Mouse (Mus musculus) naive thymus-derived CD4-positive, alpha-beta T cell, adult 2 months (primary cell): Measurements from ENCODE around the gene Dnpep.

Experiments
- DNase-seq: peaks from one replicate; pipeline ENCODE4 v3.0.0-alpha.2; 2011; ENCODE audit warnings: low read depth

The Dnpep gene

GRCm38 (mm10) chr1:75327461-75327860, 9.7 kb upstream of the Dnpep start:
- no peak for DNase-seq

- no peak for DNase-seq
These were observed 1.4 kb upstream of the Dnpep start for GRCm38 (mm10) chr1:75319166-75319565.

GRCm38 (mm10) chr1:75318736-75319135, 946 bp upstream of the Dnpep start:
- no peak for DNase-seq

GRCm38 (mm10) chr1:75318301-75318700, 511 bp upstream of the Dnpep start:
- no peak for DNase-seq

DNA sequence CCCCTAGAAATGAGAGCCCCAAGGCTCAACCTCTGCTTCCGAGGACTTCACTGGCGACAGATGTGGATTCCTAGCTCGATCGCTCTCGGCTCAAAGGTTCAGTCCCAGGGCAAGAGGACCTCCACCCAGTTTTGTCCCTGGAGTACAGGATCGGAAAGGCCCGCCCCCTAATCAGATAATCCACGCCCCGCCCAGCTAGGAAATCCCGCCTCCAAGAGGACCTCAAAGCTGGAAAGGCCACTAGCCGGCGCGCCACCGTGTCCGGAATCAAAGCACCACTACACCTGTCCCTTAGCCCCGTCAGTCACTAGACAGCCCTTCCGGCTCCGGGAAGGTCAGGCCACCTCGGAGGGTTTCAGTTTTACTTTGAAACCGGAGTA, 939 bp downstream of the Dnpep start:
- DNase-seq, result no peak

DNA sequence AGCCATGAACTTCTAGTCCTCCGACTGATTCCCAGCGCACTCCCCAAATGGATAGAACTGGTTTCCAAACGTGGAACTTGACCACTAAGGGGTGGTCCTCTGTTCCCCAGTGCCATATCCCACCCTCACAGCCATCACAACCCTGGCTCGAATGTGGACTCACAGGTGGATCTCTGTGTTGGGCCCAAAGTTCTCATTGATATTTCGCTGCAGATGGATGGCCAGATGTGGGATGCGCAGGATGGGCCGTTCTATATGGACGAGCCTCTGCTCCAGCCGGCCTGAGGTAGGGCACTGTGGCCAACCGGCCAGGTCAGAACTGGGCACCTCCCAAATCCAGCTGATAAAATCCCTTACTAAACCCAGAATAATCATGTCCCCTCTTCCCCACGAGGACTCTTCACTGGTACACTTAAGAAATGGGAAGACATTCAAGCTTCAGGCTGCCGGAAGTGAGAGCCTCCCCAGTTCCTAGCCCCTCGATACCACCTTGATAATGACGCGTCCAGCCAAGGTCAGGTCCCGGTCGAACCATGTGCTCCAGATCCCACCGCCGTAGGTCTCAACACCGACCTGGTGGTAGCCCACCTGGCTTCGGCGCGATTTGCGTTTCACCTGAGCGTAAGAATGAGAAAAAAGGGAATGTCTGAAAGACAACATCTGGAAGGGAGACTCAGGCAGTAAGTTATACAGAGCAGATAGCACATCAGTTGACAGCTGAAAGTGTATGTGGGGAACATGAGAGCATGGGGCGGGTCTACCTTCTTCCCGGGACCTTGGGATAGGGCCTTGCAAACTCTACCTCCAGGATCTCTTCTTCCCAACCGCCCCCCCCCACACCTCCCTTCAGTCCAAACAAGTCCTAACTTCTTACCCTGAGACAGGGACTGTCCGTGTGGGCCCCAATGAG, 2.1 kb downstream of the Dnpep start:
- DNase-seq, result peak; percentile 24

DNA sequence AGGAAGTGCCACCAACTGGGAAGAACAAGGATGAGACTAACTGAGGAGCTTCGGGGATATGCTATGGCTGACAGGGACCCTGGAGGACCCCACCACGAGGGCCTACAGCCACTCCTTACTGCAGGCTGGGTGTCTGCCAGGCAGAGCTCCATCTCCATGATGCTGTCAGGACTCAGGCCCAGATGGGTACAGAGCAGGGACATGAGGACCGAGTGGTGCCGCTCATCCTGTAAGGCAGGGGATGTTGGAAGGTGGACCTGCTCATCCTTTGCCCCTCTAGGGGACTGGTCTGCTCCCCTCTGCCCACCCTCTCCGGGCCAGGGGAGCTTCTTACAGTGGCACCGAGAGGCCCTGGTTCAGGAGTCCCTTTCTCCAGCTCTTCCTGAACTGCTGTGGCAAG, 2.8 kb downstream of the Dnpep start:
- DNase-seq, result no peak

- no peak for DNase-seq
These were observed 6.1 kb downstream of the Dnpep start for GRCm38 (mm10) chr1:75311694-75312093.

DNA sequence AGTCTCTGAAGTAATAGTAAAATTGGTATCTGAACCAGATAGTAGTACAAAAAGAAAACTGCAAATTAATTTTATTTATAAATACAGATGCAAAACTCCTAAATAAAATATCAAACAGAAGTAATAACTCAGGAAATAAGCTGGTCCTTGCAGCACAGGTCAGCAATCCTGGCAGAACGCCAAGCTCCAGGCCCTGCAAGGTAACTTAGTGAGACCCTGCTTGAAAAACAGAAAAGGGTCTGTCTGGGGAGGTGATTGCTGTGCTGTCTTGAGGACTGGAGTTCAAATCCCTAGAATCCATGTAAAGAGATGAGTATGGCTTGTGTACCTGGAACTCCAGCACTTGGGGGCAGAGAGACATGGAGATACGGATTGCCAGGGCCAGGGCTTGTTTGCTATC, 13.1 kb downstream of the Dnpep start:
- no peak for DNase-seq

- no peak for DNase-seq
These were observed 23.5 kb downstream of the Dnpep start for GRCm38 (mm10) chr1:75294294-75294693.

- DNase-seq, result no peak
These were observed 24.5 kb downstream of the Dnpep start for GRCm38 (mm10) chr1:75293331-75293701.

DNA sequence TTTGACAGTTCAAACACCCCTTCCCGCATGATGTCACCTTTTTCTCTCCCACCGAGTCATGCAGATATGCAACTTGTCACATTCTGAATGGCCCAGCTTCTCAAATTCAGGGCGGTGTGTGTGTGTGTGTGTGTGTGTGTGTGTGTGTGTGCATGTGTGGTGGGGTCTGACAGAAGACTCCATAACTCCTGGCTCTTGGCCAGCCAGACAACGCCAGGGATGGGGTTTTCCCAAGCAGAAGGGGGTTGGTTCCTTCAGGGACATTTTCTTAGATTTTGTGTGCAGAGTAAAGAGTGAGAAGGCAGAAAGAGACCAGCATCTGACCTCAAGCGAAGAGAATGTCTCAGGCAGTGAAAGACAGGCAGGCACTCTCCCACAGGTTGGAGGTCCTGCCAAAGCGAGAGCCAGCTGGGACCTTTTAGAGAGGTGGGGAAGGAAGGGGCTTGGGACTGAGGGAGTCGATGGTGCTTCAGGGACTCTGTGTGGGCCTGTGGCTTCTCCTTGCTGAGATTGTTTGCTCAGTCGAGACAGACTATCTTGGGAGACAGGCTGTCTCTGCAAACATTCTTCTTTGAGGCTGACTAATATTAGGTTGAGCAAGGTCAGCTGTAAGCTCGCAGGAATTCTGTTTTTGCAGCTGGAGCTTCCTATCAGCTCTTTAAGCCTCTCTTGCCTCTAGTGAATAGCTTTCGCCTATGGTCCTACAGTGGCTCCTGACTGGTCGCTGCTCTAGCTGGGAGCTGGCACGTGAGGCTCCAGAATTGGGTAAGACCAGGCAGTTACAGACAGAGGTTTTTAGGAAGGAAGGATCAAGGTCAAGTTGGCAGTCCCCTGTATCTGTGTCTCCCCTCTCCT, 25.1 kb downstream of the Dnpep start:
- DNase-seq, result no peak

- no peak for DNase-seq
These were observed 26.5 kb downstream of the Dnpep start for GRCm38 (mm10) chr1:75291321-75291720.

GRCm38 (mm10) chr1:75290582-75290981, 27.2 kb downstream of the Dnpep start:
- peak; percentile 26 for DNase-seq

DNA sequence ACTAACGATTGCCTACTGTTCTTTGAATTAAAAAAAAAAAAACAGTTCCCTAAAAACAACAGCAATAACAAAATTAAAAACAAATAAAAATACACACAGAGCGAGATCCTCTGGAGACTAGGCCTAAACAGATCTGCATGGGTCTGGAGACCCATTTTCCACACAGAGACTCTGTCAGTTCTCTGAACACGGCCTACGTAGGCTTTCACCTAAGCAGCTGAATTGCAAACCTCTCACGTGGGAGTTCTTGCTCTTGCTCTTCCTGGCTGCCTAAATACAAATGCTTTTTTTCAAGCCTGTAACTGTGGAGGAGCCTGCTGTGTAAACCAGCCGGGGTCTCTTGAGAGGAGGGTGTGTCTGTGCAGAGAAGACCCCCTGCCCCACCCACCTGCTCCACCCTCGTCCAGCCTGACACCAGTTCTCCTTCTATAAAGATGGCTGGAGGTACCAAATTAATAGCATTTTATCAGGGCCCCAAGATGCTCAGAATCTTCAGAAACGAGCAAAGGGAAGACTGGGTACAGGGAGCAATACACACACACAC, 27.8 kb downstream of the Dnpep start:
- no peak for DNase-seq

- no peak for DNase-seq
These were observed 28.4 kb downstream of the Dnpep start for GRCm38 (mm10) chr1:75289376-75289775.

GRCm38 (mm10) chr1:75284911-75285310, 32.9 kb downstream of the Dnpep start:
- no peak for DNase-seq

GRCm38 (mm10) chr1:75283017-75283416, 34.8 kb downstream of the Dnpep start:
- DNase-seq, result no peak

DNA sequence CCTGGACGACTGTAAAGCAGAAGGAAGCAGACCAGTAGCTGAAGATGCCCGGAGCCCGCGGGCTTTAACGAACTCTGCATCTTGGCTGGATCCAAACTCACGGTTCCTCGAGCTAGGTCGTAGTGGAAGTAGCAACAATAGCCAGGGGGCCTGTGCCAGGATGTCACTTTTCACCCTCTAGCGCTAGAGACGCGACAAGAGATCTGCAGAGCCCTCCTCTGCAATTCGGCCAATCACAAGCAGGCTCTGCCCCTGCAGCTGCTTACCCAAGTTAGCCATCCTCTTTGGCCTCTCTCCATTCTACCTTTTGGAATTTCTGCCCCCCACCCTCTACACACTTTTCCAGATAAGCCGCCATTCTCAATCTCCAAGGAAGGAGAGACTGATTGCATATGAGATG, 39.6 kb downstream of the Dnpep start, which contains the start of gene Resp18:
Gene Resp18, minus strand, starts transcription at position 188 of the 400 bp plus-strand sequence.
- DNase-seq, result no peak

DNA sequence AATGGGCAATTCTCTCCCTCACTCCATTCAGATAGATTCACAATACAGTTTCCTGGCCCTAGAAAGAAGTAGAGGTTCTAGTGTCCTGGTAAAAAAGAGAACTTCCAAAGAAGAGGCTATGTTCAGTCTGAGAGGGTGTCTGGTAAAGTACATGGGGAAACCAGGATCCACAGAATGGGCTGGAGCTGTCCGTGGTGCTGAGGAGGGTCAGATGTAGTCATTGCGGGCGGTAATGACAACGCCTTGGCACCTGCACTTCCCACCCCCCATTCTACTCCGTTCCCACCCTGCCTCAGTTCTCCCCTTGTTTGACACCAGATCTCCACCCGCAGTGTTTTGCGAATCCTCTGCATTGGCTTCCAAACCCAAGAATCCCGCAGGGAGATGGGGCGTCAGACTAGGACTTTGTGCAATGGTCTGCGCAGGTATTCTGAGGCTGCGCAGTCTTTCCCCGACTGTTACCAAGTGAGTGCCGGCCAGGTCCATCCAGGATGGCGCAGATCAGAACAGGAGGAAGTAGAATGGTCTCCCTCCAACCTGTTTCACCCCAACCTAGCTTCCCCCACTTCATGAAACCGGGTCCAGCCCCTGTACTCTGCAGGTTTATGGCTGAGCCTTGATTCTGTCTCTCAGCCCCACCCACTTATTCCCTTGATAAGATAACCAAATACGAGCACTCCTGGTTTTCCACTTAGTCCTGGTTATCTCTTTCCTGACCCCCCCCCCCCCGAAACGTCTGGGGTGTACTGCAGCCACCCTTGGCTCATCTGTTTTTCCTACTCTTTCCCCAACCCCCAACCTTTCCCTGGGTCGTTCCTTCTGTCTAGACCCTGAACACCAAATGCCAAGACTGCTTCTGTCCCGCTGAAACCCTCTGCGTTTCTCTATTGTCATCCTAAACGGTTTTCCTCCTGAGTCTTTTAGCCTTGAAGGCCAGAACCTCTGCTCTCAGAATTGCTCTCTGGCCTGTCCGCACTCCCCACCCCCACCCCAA, 40.3 kb downstream of the Dnpep start:
- peak; percentile 8 for DNase-seq

DNA sequence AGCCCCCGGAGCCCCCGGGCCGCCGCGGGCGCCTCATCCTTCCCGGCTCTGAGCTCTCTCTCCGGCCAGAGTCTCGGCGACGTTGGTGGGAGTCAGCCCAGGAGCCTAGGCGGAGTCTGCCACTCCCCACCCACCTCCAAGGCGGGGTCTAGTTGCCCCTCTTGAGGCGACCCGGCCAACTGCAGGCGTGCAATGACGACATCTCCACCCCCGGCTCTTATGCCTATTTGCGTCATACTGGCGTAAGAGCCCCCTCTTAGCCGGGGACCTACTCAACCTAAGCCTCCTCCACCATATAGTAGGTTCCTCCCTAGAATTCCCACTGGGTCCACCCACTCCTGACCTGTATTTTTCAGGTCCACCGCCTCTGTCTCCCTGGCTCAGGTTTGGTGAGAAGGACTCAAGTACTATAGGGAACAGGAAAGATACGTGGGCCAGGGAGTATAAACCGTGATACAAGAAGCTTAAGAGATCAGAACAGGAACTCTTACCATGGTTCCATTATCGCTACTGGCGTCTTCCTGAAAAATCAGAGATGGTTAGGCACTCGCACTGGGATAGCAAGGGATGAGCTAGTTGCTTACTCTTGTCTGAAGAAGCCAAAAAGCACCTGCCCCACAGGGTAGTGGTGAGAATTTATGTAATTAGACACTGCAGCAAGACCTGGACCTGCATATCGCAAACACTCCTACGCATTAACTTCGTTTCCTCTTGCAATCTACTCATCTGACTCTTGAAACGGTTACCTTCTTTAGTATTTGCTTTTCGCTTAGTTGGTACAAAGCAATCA, 53.5 kb downstream of the Dnpep start, which contains the start of gene Ptprn:
Gene Ptprn, minus strand, starts transcription at position 412 of the 790 bp plus-strand sequence.
- DNase-seq, result no peak
